Mouse (Mus musculus): ENCODE measurements at regions not wholly inside any gene's neighbourhood (a gene's known extent, or its start where the extent isn't known, plus 50 kb on each side); places are given as distances from the start of the nearest gene placed in this dataset.

GRCm38 (mm10) chr4:127487016-127487780, 129.2 kb upstream of the Gjb5 start:
- Histone ChIP-seq H3K4me1 (ENCODE audit: insufficient read depth, low read depth, low read length) (no peaks in the 10 kb centered on the region), H3K27me3 (ENCODE audit: insufficient read depth, low read length) (no peaks in the 10 kb centered on the region), H3K9me3 (replicated peaks) (peaks cover 81% of the 10 kb centered on the region), H3K4me3 (ENCODE audit: low read depth, low read length) (no peak overlapping the region), H3K36me3 (replicated peaks) (no peaks in the 10 kb centered on the region)
- TF ChIP-seq GATA1 (IDR thresholded peaks at IDR 0.05; ENCODE audit: borderline replicate concordance, low read length) = no peak
- no peak for TF ChIP-seq TAL1 (conservative IDR thresholded peaks at IDR 0.05; ENCODE audit: low read depth, low read length)
- TF ChIP-seq CTCF (IDR thresholded peaks at IDR 0.05; ENCODE audit: low read depth, low read length) = no peak
- ATAC-seq (ENCODE audit: extremely low read depth, insufficient number of reproducible peaks, low FRiP score, poor library complexity, severe bottlenecking) (no peak), DNase-seq (ENCODE audit: low spot score) (no peak)

GRCm38 (mm10) chr4:127485238-127485637, 127.3 kb upstream of the Gjb5 start:
- no peaks in the 10 kb centered on the region for H3K27me3 ChIP-seq (ENCODE audit: insufficient read depth, low read length)
- H3K9me3 ChIP-seq (replicated peaks) = peaks cover 80% of the 10 kb centered on the region

GRCm38 (mm10) chr4:127482461-127482860, 124.5 kb upstream of the Gjb5 start:
- Histone ChIP-seq H3K9me3 (replicated peaks) (peaks cover 82% of the 10 kb centered on the region), H3K4me1 (ENCODE audit: insufficient read depth, low read depth, low read length) (no peaks in the 10 kb centered on the region), H3K4me3 (ENCODE audit: low read depth, low read length) (no peak overlapping the region), H3K36me3 (replicated peaks) (no peaks in the 10 kb centered on the region), H3K27me3 (ENCODE audit: insufficient read depth, low read length) (no peaks in the 10 kb centered on the region)
- no peak for ATAC-seq (ENCODE audit: extremely low read depth, insufficient number of reproducible peaks, low FRiP score, poor library complexity, severe bottlenecking)
- no peak for TF ChIP-seq POLR2AphosphoS5 (IDR thresholded peaks at IDR 0.05; ENCODE audit: insufficient replicate concordance, low read depth, low read length)
- no peak for TF ChIP-seq CTCF (IDR thresholded peaks at IDR 0.05; ENCODE audit: low read depth, low read length)
- no peak for TF ChIP-seq GATA1 (IDR thresholded peaks at IDR 0.05; ENCODE audit: borderline replicate concordance, low read length)
- no peak for DNase-seq (ENCODE audit: low spot score)

More at GRCm38 (mm10) chr4:127485238-127485637, 127.3 kb upstream of the Gjb5 start:
- Histone ChIP-seq H3K4me1 (ENCODE audit: insufficient read depth, low read depth, low read length) (no peaks in the 10 kb centered on the region), H3K4me3 (ENCODE audit: low read depth, low read length) (no peak overlapping the region), H3K36me3 (replicated peaks) (no peaks in the 10 kb centered on the region)
- ATAC-seq (ENCODE audit: extremely low read depth, insufficient number of reproducible peaks, low FRiP score, poor library complexity, severe bottlenecking) = no peak
- TF ChIP-seq POLR2AphosphoS5 (IDR thresholded peaks at IDR 0.05; ENCODE audit: insufficient replicate concordance, low read depth, low read length) (no peak), CTCF (IDR thresholded peaks at IDR 0.05; ENCODE audit: low read depth, low read length) (no peak), TAL1 (conservative IDR thresholded peaks at IDR 0.05; ENCODE audit: low read depth, low read length) (no peak), GATA2 (IDR thresholded peaks at IDR 0.05; ENCODE audit: borderline replicate concordance, low read depth, low read length) (no peak), GATA1 (IDR thresholded peaks at IDR 0.05; ENCODE audit: borderline replicate concordance, low read length) (no peak)
- no peak for DNase-seq (ENCODE audit: low spot score)

DNA sequence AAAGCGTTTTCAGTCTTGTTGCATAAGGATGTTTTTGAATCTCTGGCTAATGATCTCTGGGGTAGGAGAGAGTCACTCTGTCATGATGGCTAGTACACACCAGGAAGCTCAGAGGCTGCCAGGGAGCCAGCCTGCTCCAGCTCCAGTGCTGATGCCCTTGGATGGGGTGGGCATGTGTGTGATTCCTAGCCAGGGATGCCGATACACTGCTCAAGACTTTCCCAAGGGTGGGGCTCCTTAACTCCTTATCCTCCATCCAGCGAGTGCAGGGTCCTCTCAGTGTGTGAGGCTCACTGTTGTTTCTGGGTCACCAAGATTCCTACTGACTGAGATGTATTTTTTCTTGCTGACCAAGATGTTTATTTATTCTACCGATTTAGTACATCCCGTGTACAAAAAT, 122.4 kb upstream of the Gjb5 start:
- Histone ChIP-seq H3K9me3 (replicated peaks) (peaks cover 74% of the 10 kb centered on the region), H3K4me1 (ENCODE audit: insufficient read depth, low read depth, low read length) (no peaks in the 10 kb centered on the region), H3K4me3 (ENCODE audit: low read depth, low read length) (no peak overlapping the region), H3K27me3 (ENCODE audit: insufficient read depth, low read length) (no peaks in the 10 kb centered on the region), H3K36me3 (replicated peaks) (no peaks in the 10 kb centered on the region)
- no peak for TF ChIP-seq GATA2 (IDR thresholded peaks at IDR 0.05; ENCODE audit: borderline replicate concordance, low read depth, low read length)
- TF ChIP-seq TAL1 (conservative IDR thresholded peaks at IDR 0.05; ENCODE audit: low read depth, low read length) = no peak
- no peak for TF ChIP-seq POLR2AphosphoS5 (IDR thresholded peaks at IDR 0.05; ENCODE audit: insufficient replicate concordance, low read depth, low read length)
- TF ChIP-seq CTCF (IDR thresholded peaks at IDR 0.05; ENCODE audit: low read depth, low read length) = no peak
- no peak for TF ChIP-seq GATA1 (IDR thresholded peaks at IDR 0.05; ENCODE audit: borderline replicate concordance, low read length)
- no peak for ATAC-seq (ENCODE audit: extremely low read depth, insufficient number of reproducible peaks, low FRiP score, poor library complexity, severe bottlenecking)
- no peak for DNase-seq (ENCODE audit: low spot score)

DNA sequence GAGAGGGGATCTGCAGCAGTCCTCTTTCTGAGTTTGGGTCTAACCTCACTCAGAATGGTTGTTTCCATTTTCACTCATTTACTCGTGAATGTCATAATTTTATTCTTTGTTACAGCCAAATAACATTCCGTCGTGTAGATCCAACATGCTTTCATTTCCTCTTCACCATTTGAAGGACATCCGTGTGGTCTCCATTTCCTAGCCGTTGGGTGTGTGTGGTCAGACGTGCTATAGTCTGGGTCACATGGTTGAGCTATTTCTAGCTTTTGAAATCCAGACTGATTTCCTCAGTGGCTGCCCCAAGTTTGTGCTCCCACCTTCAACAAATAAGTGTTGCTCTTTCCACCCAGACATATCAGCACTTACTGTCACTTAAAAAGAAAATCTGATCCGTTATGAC, 111.9 kb upstream of the Gjb5 start:
- H3K9me3 ChIP-seq (replicated peaks) = peaks cover 45% of the 10 kb centered on the region

GRCm38 (mm10) chr4:127454511-127455119, 96.6 kb upstream of the Gjb5 start:
- DNase-seq (ENCODE audit: low spot score) (no peak), ATAC-seq (ENCODE audit: extremely low read depth, insufficient number of reproducible peaks, low FRiP score, poor library complexity, severe bottlenecking) (no peak)
- H3K4me1 ChIP-seq (ENCODE audit: insufficient read depth, low read depth, low read length) = no peaks in the 10 kb centered on the region
- H3K36me3 ChIP-seq (replicated peaks) = no peaks in the 10 kb centered on the region
- TF ChIP-seq GATA2 (IDR thresholded peaks at IDR 0.05; ENCODE audit: borderline replicate concordance, low read depth, low read length) (no peak), TAL1 (conservative IDR thresholded peaks at IDR 0.05; ENCODE audit: low read depth, low read length) (no peak), CTCF (IDR thresholded peaks at IDR 0.05; ENCODE audit: low read depth, low read length) (no peak), GATA1 (IDR thresholded peaks at IDR 0.05; ENCODE audit: borderline replicate concordance, low read length) (no peak), POLR2AphosphoS5 (IDR thresholded peaks at IDR 0.05; ENCODE audit: insufficient replicate concordance, low read depth, low read length) (no peak; the same call in 1 of the 2 replicates)
- no peak overlapping the region for H3K4me3 ChIP-seq (ENCODE audit: low read depth, low read length)
- H3K9me3 ChIP-seq (replicated peaks) = peaks cover 67% of the 10 kb centered on the region
- H3K27me3 ChIP-seq (ENCODE audit: insufficient read depth, low read length) = no peaks in the 10 kb centered on the region

More for the DNA sequence above, 111.9 kb upstream of the Gjb5 start:
- TF ChIP-seq POLR2AphosphoS5 (IDR thresholded peaks at IDR 0.05; ENCODE audit: insufficient replicate concordance, low read depth, low read length) (no peak), TAL1 (conservative IDR thresholded peaks at IDR 0.05; ENCODE audit: low read depth, low read length) (no peak), GATA1 (IDR thresholded peaks at IDR 0.05; ENCODE audit: borderline replicate concordance, low read length) (no peak), CTCF (IDR thresholded peaks at IDR 0.05; ENCODE audit: low read depth, low read length) (no peak), GATA2 (IDR thresholded peaks at IDR 0.05; ENCODE audit: borderline replicate concordance, low read depth, low read length) (no peak)
- H3K4me1 ChIP-seq (ENCODE audit: insufficient read depth, low read depth, low read length) = no peaks in the 10 kb centered on the region
- H3K36me3 ChIP-seq (replicated peaks) = no peaks in the 10 kb centered on the region
- no peak overlapping the region for H3K4me3 ChIP-seq (ENCODE audit: low read depth, low read length)
- ATAC-seq (ENCODE audit: extremely low read depth, insufficient number of reproducible peaks, low FRiP score, poor library complexity, severe bottlenecking) (no peak), DNase-seq (ENCODE audit: low spot score) (no peak)
- no peaks in the 10 kb centered on the region for H3K27me3 ChIP-seq (ENCODE audit: insufficient read depth, low read length)

Measured in G1E (cell line).